Mouse (Mus musculus) hematopoietic stem cell, adult 5-6 weeks (primary cell): ENCODE measurements around the gene Syt2. TPM values are rescaled to one million over a fixed set of nuclear protein-coding genes. Genes with fewer than 3 reads are reported as not detected.
A peak's percentile ranks its signal among the peaks of the same experiment; 100 is the strongest.

Experiments
- ATAC-seq, 2 experiments: fragments of 125-278 bp in 1 of 2; replicated peaks in 1 of 2; 2 replicates each; pipeline ENCODE4 v1.8.0; 2016 to 2017; ENCODE audit warnings: inconsistent platforms in 2 of 2, mild to moderate bottlenecking in 2 of 2, moderate number of reproducible peaks in 2 of 2, low read depth in 1 of 2, moderate TSS enrichment in 1 of 2; ENCODE audit not compliant: low FRiP score in 2 of 2, poor library complexity in 2 of 2, severe bottlenecking in 2 of 2, insufficient read depth in 1 of 2, low TSS enrichment in 1 of 2
- total RNA-seq: library from RNA; stranded (forward); fragments of 172-1452, 232-1000 nt; gene quantifications from 2 replicates; pipeline ENCODE4 v1.2.3, GENCODE M21; 2017

Syt2 gene
- total RNA-seq, 1 experiment from 2014 or later: not detected

DNA sequence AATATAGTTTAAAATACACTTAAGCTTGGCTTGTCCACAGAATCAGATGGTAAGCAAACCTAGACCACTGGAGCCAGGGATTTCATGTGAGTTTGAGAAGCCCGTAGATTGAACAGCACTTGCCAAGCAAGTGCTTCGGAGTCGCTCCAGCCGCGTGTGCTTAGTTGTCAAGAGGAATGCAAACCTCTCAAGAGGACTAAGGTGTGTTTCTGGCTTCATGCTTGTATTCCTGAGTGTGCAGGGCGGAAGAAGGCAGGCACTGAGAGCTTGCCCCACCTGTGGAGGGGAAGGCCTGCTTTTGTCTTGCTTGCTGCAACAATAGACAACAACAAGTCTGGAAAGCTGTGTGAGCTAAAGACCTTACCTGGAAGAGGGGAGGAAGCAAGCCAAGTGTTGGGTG, 2.8 kb upstream of the Syt2 start:
- ATAC-seq: no peak

DNA sequence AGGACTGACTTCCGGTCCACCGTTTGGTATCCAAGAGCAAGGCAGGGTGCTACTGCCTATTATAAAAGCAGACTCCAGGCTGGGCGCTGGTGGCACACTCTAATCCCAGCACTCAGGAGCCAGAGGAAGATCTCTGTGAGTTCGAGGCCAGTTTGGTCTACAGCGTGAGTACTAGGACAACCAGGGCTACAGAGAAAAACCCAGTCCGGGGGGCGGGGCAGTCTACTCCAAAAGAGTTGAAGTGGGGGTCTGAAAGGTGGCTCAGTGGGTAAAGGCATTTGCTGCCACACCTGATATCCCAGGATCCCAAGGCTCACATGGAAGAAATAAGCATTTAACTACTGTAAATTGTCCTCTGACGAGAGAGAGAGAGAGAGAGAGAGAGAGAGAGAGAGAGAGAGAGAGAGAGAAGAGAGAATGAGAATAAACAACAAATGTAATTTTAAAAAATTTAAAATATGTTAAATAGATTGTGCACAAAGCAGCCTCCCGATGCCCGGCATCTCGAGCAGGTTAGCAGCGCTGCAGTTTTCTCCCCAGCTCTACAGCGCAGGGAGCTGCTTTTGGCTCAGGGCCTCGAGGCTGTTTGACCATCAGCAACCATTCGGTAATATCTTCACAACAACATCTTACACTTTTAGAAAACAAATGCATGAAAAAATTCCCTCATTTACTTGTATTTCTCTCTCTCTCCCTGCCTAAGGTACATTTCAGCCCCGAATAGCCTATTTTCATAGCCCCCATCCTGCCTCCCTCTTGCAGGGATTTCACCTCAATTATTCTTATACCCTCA, 873 bp upstream of the Syt2 start:
- ATAC-seq: no peak

- ATAC-seq: no peak
These were observed 446 bp downstream of the Syt2 start for GRCm38 (mm10) chr1:134646963-134647282.

- no peak for ATAC-seq
These were observed 1.1 kb downstream of the Syt2 start for GRCm38 (mm10) chr1:134647591-134647990.

GRCm38 (mm10) chr1:134650816-134651215, 4.3 kb downstream of the Syt2 start:
- ATAC-seq: no peak

GRCm38 (mm10) chr1:134651268-134651850, 4.9 kb downstream of the Syt2 start:
- peak in 1 of 2 experiments; percentile 83; a peak in 2 of 4 replicates for ATAC-seq

DNA sequence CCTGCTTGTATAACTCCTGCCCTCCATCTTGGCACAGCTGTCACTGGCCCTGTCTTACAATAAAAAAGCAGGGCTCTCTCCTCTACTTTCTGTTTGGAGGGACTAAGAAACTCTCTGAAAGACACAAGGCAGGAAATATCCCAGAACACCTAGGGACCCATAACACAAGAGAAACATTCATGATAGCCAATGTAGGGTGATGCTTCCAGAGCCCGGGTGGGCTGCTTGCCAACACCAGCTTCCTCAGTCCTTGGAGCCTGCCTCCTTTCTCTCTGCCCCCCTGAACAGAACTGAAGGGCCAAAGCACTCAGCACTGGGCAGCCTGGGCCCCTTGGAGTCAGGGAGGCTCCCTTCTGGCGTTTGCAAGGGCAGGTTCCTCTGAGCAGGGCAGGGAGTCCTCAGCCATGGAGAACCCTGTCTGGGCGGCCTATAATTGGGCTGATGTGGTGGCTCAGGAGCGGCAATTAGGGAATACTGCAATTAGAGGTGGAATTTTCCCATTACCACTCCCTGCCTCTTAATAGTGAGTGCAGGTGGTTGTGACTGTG, 5.4 kb downstream of the Syt2 start:
- ATAC-seq: peak; percentile 44 to 84

DNA sequence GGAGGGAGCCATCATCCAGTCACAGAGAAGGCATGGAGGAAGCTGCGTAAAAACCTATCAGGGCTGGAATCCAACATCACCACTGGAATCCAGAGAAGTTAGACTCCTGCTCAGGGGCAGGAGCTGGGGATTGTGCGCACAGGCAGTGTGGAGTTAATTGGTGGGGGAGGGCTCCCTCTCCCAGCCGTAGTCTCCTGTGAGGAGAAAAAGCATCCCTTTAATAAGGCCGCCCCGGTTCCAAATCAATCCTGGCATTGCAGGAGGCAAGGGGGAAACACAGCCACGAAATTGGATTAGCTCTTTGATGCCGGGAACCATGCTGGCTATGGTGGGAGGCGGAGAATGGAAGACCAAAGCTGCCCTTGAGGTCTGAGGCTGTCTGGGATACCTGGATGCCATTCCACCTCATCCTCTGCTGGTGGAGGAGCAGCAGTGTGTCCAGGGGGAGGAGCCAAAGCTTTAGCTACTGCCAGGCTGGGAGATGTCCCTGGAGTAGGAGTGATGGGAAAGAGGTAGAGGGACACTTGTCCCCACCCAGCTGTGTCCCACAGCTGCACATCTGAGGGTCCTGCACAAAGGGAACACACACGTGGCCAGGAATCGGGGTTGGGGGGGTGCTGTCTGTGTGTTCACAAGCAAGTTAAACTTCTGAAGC, 7.3 kb downstream of the Syt2 start:
- no peak for ATAC-seq

- ATAC-seq: no peak
These were observed 12.4 kb downstream of the Syt2 start for GRCm38 (mm10) chr1:134658841-134659240.

DNA sequence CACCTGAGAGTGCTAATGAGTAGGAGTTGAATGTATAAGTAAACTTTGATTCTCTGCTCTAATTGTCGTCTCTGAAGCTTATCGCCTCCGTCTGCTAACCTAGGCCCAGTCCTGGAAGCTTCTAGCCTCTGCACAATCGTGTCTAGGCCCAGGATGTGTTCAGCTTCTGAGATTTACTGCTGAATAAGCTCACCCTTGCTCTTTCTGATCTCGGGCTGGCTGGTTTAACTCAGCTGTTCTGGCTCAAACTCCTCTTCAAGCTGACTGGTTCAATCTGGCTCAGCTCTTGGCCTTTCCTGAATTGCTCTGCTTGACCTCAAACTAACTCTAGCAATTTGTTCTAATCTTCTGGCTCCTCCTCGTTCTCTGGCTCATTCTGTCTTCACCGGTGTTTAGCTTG, 13.7 kb downstream of the Syt2 start:
- ATAC-seq: no peak

DNA sequence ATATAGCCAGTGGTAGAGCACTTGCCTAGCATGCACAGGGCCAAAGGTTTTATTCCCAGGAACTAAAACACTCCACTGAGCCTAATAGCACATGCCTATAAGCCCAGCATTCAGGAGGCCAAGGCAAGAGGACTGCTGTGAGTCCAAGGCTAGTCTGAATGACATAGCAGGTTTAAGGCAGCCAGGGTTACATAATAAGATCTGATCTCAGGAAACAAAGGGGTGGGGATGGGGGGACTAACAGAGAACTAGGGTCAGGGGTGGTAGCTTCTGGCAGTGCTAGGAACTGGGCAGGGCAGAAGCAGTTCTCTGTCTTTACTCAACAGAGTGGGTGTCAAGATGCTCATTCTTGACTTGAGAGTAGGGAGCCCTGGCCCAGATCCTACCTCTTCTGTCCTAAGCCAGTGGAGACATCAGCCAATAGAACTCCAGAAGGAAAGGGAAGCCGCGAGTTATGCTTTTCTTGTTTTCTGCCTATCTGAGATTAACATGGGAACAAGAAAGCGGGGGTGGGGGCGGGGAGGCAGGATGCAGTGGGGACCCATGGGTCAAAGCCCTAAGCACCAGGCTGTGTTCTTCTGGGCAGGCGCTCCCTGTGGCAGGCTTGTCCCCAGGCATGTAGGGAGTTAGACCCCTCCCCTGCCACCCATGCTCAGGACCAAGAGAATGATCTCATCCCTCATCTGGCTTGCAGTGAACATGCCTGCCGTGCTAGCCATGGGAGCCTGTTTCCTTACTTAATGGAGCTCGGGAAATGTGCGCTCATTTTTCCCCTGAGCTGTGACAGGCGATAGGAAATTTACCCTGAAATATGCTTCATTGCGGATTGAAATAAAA, 25.0 kb downstream of the Syt2 start:
- peak; percentile 69 to 77 for ATAC-seq

GRCm38 (mm10) chr1:134674312-134674711, 27.8 kb downstream of the Syt2 start:
- peak in 1 of 2 experiments; percentile 33; a peak in 1 of 4 replicates for ATAC-seq

GRCm38 (mm10) chr1:134679445-134679844, 33.0 kb downstream of the Syt2 start:
- peak; percentile 95 to 99 for ATAC-seq

DNA sequence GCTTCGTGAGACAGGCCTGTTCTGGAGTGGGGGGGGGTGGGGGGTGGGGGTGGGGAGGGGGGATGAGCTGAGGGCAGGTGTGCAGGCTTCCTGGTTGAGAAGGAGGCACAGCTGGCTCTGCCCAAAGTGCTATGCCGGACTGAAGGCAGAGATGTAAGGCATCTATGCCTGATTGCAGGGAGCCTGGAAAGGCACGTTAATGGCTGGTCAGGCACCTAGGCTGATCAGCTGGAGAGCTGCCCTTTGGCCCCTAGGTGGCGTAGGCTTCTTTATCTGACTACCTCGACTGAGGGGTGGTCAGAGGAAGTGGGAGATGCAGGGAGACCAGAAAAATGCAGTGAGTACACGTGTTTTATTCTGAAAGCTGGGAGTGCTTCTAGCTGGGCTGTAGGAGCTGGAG, 34.1 kb downstream of the Syt2 start:
- ATAC-seq: no peak

- ATAC-seq: no peak
These were observed 36.0 kb downstream of the Syt2 start for GRCm38 (mm10) chr1:134682460-134682859.

- ATAC-seq: no peak
These were observed 40.5 kb downstream of the Syt2 start for GRCm38 (mm10) chr1:134686834-134687421.

DNA sequence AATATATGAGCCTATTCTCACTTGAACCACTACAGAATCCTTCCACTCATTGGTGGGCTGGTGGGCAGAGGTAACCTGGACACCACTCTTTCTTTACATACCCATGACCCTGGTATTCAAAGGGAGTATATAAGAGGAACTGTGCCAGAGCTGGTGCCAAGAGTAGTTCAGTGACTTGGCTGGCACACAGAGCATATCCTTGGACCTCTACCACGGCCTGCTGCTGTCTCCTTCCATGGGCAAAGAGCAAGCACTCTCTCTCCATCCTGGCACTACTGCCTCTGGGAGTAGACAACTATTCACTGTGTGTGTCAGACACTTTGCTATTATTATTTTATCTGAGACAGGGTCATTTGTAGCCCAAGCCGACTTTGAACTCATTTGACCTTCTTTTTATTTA, 49.8 kb downstream of the Syt2 start:
- no peak for ATAC-seq
